Mouse (Mus musculus) layer of hippocampus, adult 9-10 months (tissue): ENCODE measurements at regions not wholly inside any gene's neighbourhood (a gene's known extent, or its start where the extent isn't known, plus 50 kb on each side); places are given as distances from the start of the nearest gene placed in this dataset.

ENCODE experiments used
- DNase-seq: peaks from one replicate; pipeline ENCODE4 v3.0.0; 2022; ENCODE audit warnings: low spot score

- DNase-seq = no peak
Measured at GRCm38 (mm10) chr4:106227428-106227827, 88.6 kb upstream of the Usp24 start.

GRCm38 (mm10) chr4:106228534-106228933 lies 87.5 kb upstream of the Usp24 start:
- peak; percentile 74 for DNase-seq

GRCm38 (mm10) chr4:106229526-106229925 lies 86.5 kb upstream of the Usp24 start:
- DNase-seq = no peak

- DNase-seq = peak; percentile 48
Measured at GRCm38 (mm10) chr4:106232499-106232970, 83.5 kb upstream of the Usp24 start.

GRCm38 (mm10) chr4:106244384-106244819 lies 71.6 kb upstream of the Usp24 start:
- no peak for DNase-seq

GRCm38 (mm10) chr4:106244826-106245510 lies 71.0 kb upstream of the Usp24 start:
- DNase-seq = no peak

- no peak for DNase-seq
Measured at GRCm38 (mm10) chr4:106246695-106247094, 69.3 kb upstream of the Usp24 start.

GRCm38 (mm10) chr4:106247398-106247797 lies 68.6 kb upstream of the Usp24 start:
- no peak for DNase-seq

- DNase-seq = no peak
Measured at GRCm38 (mm10) chr4:106248272-106248671, 67.7 kb upstream of the Usp24 start.

- DNase-seq = no peak
Measured at GRCm38 (mm10) chr4:106249028-106249782, 66.8 kb upstream of the Usp24 start.

- DNase-seq = no peak
Measured at GRCm38 (mm10) chr4:106250048-106250447, 66.0 kb upstream of the Usp24 start.

GRCm38 (mm10) chr4:106251430-106251829 lies 64.6 kb upstream of the Usp24 start:
- no peak for DNase-seq

- no peak for DNase-seq
Measured at GRCm38 (mm10) chr4:106252946-106253345, 63.1 kb upstream of the Usp24 start.

GRCm38 (mm10) chr4:106254761-106255475 lies 61.1 kb upstream of the Usp24 start:
- no peak for DNase-seq

GRCm38 (mm10) chr4:106255959-106256609 lies 59.9 kb upstream of the Usp24 start:
- peak; percentile 25 for DNase-seq

- no peak for DNase-seq
Measured at GRCm38 (mm10) chr4:106261404-106261803, 54.6 kb upstream of the Usp24 start.

- no peak for DNase-seq
Measured at GRCm38 (mm10) chr4:106261901-106262560, 54.0 kb upstream of the Usp24 start.

GRCm38 (mm10) chr4:106262751-106263725 lies 53.0 kb upstream of the Usp24 start:
- DNase-seq = no peak
